Mouse (Mus musculus): ENCODE results near the gene Nlgn3.

DNA sequence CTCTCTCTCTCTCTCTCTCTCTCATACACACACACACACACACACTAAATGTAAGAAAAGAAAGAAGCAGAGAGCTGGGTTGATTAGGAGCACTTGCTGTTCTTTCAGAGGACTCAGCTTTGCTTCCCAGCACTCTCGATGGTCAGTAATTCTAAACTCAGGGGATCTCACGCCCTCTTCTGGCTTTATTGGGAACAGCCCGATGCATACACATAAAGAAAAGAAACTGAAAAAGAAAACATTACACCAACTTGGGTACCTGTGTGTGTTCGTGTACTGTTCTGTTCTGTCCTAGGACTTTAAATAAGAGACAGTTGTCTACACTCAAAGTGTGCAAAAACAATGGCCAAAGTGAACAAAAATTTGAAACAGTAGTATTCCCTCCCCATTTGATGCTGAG, 39.7 kb downstream of the Nlgn3 start:
- TF ChIP-seq CTCF (IDR thresholded peaks at IDR 0.05; ENCODE audit: borderline replicate concordance, insufficient read depth, low read depth, low read length), result no peak
- no peak for TF ChIP-seq POLR2A (IDR thresholded peaks at IDR 0.05; ENCODE audit: borderline replicate concordance, insufficient read depth, low read length)

All from cerebellum, adult 2 months (tissue).